Mouse (Mus musculus) embryonic facial prominence, embryonic 14.5 days (tissue): Measurements from ENCODE around the gene Zfp112. TPM values are rescaled to one million over a fixed set of nuclear protein-coding genes. Genes with fewer than 3 reads are reported as not detected.
"Not testable (repeated sequence)": the region's sequence is repeated elsewhere in the genome, so short reads cannot be mapped to it uniquely, and the experiment has no call there.

Experiments
- ATAC-seq: fragments of 200-750 bp; cut with Nextera tagmentation; 2 replicates; pipeline ENCODE4 v1.8.0; 2017; ENCODE audit warnings: low read depth, moderate number of reproducible peaks, moderate TSS enrichment
- DNase-seq: peaks from one replicate; pipeline ENCODE4 v3.0.0-alpha.2; 2015; ENCODE audit warnings: low spot score
- H3K27ac ChIP-seq: fragments of 300-500 bp; sonication (generic); replicated peaks from 2 replicates; pipeline ENCODE4 v1.5.1; 2014; ENCODE audit warnings: low read depth, mild to moderate bottlenecking, low read length, moderate library complexity
- H3K27me3 ChIP-seq: fragments of 300-500 bp; sonication (generic); replicated peaks from 2 replicates; pipeline ENCODE4 v1.6.1; 2014; ENCODE audit warnings: low read length; ENCODE audit not compliant: control insufficient read depth, insufficient read depth
- H3K36me3 ChIP-seq: fragments of 300-500 bp; sonication (generic); 2 replicates; pipeline ENCODE4 v1.6.1; 2014; ENCODE audit warnings: low read length, mixed read lengths; ENCODE audit not compliant: control insufficient read depth, insufficient read depth
- H3K4me1 ChIP-seq: fragments of 300-500 bp; sonication (generic); 2 replicates; pipeline ENCODE4 v1.6.1; 2014; ENCODE audit warnings: antibody characterized with exemption, low read length; ENCODE audit not compliant: control insufficient read depth, insufficient read depth
- H3K4me2 ChIP-seq: fragments of 300-500 bp; sonication (generic); 2 replicates; pipeline ENCODE4 v1.6.1; 2014; ENCODE audit warnings: low read depth, mild to moderate bottlenecking, low read length, moderate library complexity, mixed read lengths
- H3K4me3 ChIP-seq: fragments of 300-500 bp; sonication (generic); 2 replicates; pipeline ENCODE4 v1.5.1; 2014; ENCODE audit warnings: low read depth, mild to moderate bottlenecking, low read length
- H3K9ac ChIP-seq: fragments of 300-500 bp; sonication (generic); 2 replicates; pipeline ENCODE4 v1.6.1; 2014; ENCODE audit warnings: low read depth, mild to moderate bottlenecking, low read length, moderate library complexity, mixed read lengths
- H3K9me3 ChIP-seq: fragments of 300-500 bp; sonication (generic); 2 replicates; pipeline ENCODE4 v1.6.1; 2016; ENCODE audit warnings: low read length; ENCODE audit not compliant: control insufficient read depth
- WGBS: fragments of 180-500 bp; shearing (Covaris S2); extraction: QIAGEN DNeasy Blood & Tissue Kit; methylation state at CpG from one replicate; pipeline ENCODE4 v1.1.7; 2014; 5-methylcytosine and 5-hydroxymethylcytosine counted together
- polyA plus RNA-seq: library from polyadenylated mRNA; unstranded; fragments of >200 nt; fragmentation: Nextera tagmentation; extraction: Ambion mirVana; gene quantifications from 2 replicates; pipeline ENCODE4 v1.2.1, GENCODE M21; 2014

The Zfp112 gene
- polyA plus RNA-seq = 4.3 and 6.1 TPM in 2 replicates

- Histone ChIP-seq H3K9me3 (peaks cover 26% of the 10 kb centered on the region), H3K4me3 (peak within 1 kb of the TSS; percentile 60), H3K27ac (peak within 1 kb of the TSS; percentile 80), H3K4me2 (peak within 1 kb of the TSS; percentile 61), H3K27me3 (no peaks in the 10 kb centered on the region), H3K9ac (peak within 1 kb of the TSS; percentile 76), H3K36me3 (peaks cover 19% of the 10 kb centered on the region), H3K4me1 (no peaks in the 10 kb centered on the region)
- ATAC-seq (peak; percentile 99), DNase-seq (peak; percentile 98)
- 1% methylated on average over 23 of the region's 23 CpGs for WGBS
Observed at GRCm38 (mm10) chr7:24112156-24112856, at the start of gene Zfp112. Zfp112 (plus strand) TSS chr7:24112314.

DNA sequence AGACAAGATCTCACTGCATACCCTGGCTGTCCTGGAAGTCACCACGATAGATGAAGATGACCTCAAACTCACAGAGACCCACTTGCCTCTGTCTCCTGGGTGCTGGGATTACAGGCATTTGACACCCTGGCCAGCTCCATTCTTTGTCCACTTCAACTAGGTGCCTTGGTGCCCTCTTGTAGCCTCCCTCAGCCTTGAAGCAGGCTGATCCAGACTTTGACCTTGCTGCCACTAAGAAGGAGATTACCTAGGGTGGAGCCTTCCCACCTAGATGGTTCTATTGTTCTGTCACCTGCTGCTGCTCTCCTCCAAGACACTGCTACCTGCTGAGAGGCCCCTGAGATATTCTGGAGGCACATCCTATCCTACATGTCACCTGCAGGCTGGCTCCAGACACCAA is 37.7 kb upstream of the Zfp112 start:
- not testable (repeated sequence) for H3K4me1 ChIP-seq, H3K27me3 ChIP-seq, H3K9me3 ChIP-seq, H3K27ac ChIP-seq, DNase-seq, H3K4me3 ChIP-seq, H3K9ac ChIP-seq, ATAC-seq, H3K4me2 ChIP-seq, H3K36me3 ChIP-seq
- 53% methylated on average over 1 of the region's 1 CpGs for WGBS

DNA sequence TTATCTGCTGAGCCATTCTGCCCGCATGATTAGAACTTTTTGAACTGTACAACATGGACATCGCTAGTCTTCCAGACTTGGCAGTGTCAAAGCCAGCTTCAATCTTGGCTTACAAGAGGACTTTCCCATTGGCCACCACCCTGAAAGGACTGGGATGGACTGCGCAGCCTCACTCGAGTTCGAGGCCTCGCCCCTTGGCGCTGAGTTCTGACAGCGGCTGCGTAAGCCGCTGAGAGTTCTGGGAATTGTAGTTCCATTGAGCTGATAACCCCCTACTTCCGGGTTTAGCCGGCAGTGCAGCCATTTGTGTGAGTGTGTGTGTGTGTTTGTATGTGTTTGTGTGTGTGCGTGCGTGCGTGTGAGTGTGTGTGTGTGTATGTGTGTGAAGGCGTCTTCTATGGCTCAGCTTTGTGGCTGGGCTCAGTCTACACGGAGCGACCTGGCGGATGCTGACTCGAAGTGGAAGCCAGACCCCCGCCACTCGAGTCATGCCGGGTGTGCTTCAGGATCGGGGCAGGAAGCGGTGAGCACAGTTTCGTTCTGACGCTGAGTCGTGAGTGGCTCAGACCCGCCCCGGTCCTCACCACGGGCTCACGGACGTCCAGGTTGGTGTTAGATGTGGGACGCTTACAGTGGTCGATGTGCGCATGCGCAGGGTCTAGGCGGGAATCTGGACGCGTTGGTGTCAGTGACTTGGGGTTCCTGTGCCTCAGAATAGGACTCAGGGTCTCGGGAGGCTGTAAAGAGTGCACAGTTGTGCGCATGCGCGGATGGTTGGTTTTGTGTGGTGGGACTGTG is 30.3 kb upstream of the Zfp112 start, which contains the start of gene Zfp180:
TSS of gene Zfp180 (plus strand) at position 291 of the 798 bp plus-strand sequence.
- Histone ChIP-seq H3K9ac (peak within 1 kb of the TSS; percentile 69), H3K4me1 (peaks cover 9% of the 10 kb centered on the region), H3K27ac (peak within 1 kb of the TSS; percentile 82), H3K9me3 (peaks cover 9% of the 10 kb centered on the region; the same call in 1 of the 2 replicates), H3K4me2 (peak within 1 kb of the TSS; percentile 82), H3K27me3 (no peaks in the 10 kb centered on the region), H3K36me3 (peaks cover 18% of the 10 kb centered on the region), H3K4me3 (peak within 1 kb of the TSS; percentile 62)
- 23% methylated on average over 44 of the region's 44 CpGs for WGBS
- ATAC-seq (peak; percentile 98), DNase-seq (peak; percentile 99)

GRCm38 (mm10) chr7:24082457-24083235 is 29.5 kb upstream of the Zfp112 start:
- Histone ChIP-seq H3K4me3 (peak overlapping the region; percentile 62), H3K9me3 (peaks cover 13% of the 10 kb centered on the region; the same call in 1 of the 2 replicates), H3K27me3 (no peaks in the 10 kb centered on the region), H3K4me2 (peak overlapping the region; percentile 82), H3K36me3 (peaks cover 26% of the 10 kb centered on the region), H3K27ac (peak overlapping the region; percentile 82), H3K9ac (peak overlapping the region; percentile 69), H3K4me1 (peaks cover 9% of the 10 kb centered on the region)
- DNase-seq = no peak
- no peak for ATAC-seq
- WGBS = 49% methylated on average over 15 of the region's 15 CpGs

DNA sequence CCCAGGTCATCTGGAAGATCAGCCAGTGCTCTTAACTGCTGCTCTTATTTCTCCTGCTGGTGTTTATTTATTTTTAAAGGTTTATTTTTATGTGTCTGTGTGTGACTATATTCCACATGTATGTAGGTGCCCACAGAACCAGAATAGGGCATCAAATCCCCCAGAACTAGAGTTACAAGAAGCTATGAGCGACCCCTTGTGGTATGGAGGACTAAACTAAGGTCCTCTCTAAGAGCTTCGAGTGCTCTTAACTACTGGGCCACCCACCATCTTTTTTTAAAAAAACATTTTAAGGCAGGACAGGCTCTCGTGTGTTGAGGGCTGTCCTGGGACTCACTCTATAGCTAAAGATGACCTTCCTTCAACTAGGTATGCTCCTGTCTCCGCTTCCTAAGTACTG is 25.2 kb upstream of the Zfp112 start:
- no peak overlapping the region for H3K4me2 ChIP-seq
- peaks cover 28% of the 10 kb centered on the region for H3K9me3 ChIP-seq
- H3K27ac ChIP-seq = no peak overlapping the region
- H3K36me3 ChIP-seq = peaks cover 40% of the 10 kb centered on the region
- H3K9ac ChIP-seq = no peak overlapping the region
- ATAC-seq (no peak), DNase-seq (no peak)
- peaks cover 9% of the 10 kb centered on the region for H3K4me1 ChIP-seq
- no peaks in the 10 kb centered on the region for H3K27me3 ChIP-seq
- WGBS = 94% methylated on average over 4 of the region's 4 CpGs
- no peak overlapping the region for H3K4me3 ChIP-seq

DNA sequence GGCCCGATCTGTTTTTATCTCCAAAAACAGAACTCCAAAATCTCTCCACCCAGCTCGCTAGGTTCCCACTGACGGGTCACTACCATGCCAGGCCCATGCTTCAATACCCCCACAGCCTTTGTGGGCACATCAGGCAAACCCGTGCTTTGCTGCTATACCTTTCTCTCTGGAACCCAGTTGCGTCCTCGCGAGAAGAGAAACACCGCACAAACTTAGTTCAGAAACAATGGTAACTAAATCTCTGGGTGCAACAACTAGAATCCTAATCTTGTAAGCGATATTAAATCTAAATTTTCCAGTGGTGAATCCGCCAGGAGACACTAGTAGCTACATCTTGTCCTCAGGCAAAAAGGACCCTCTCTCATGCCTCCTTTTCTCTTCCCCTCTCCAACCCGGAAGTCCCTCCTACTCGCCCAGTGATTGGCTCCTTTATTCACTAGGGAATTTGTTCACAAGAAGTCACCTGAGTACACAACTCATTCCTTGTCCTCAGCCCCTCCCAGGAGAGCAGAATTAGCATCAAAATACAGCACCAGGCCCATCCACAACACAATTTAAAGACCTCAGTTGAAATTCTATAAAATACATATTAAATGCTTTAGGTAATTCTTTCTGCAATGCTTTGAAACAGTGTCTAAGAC is 24.5 kb upstream of the Zfp112 start:
- H3K4me3 ChIP-seq = no peak overlapping the region
- no peak overlapping the region for H3K9ac ChIP-seq
- H3K4me2 ChIP-seq = no peak overlapping the region
- peaks cover 31% of the 10 kb centered on the region for H3K9me3 ChIP-seq
- no peak for ATAC-seq
- H3K27me3 ChIP-seq = no peaks in the 10 kb centered on the region
- no peak for DNase-seq
- peaks cover 40% of the 10 kb centered on the region for H3K36me3 ChIP-seq
- 97% methylated on average over 12 of the region's 12 CpGs for WGBS
- no peak overlapping the region for H3K27ac ChIP-seq
- peaks cover 7% of the 10 kb centered on the region for H3K4me1 ChIP-seq

- DNase-seq (no peak), ATAC-seq (no peak)
- H3K36me3 ChIP-seq = peaks cover 98% of the 10 kb centered on the region
- WGBS = 98% methylated on average over 9 of the region's 9 CpGs
- H3K4me2 ChIP-seq = no peak overlapping the region
- H3K9ac ChIP-seq = no peak overlapping the region
- no peaks in the 10 kb centered on the region for H3K4me1 ChIP-seq
- H3K27ac ChIP-seq = no peak overlapping the region
- peaks cover 86% of the 10 kb centered on the region for H3K9me3 ChIP-seq
- no peaks in the 10 kb centered on the region for H3K27me3 ChIP-seq
- no peak overlapping the region for H3K4me3 ChIP-seq
Observed at GRCm38 (mm10) chr7:24104403-24104802, 7.7 kb upstream of the Zfp112 start.

DNA sequence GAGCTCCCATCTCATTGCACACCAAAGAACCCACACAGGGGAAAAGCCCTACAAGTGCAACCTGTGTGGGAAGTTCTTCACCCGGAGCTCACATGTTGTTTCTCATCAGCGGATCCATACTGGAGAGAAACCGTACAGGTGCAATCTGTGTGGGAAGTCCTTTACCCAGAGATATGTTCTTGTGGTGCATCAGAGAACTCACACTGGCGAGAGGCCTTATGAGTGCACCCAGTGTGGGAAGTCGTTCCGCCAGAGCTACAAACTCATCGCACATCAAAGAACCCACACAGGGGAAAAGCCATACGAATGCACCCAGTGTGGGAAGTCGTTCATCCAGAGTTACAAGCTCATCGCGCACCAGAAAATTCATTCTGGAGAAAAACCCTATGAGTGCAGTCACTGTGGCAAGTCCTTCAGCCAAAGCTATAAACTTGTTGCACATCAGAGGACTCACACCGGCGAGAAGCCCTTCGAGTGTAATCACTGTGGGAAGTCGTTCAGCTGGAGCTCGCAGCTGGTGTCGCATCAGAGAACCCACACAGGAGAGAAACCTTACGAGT is 6.9 kb upstream of the Zfp112 start:
- no peak overlapping the region for H3K4me3 ChIP-seq
- H3K4me2 ChIP-seq = no peak overlapping the region
- no peak for DNase-seq
- H3K36me3 ChIP-seq = peaks cover 90% of the 10 kb centered on the region
- H3K9ac ChIP-seq = no peak overlapping the region
- no peaks in the 10 kb centered on the region for H3K4me1 ChIP-seq
- no peak overlapping the region for H3K27ac ChIP-seq
- H3K9me3 ChIP-seq = peaks cover 91% of the 10 kb centered on the region
- no peak for ATAC-seq
- 93% methylated on average over 18 of the region's 18 CpGs for whole genome bisulfite sequencing
- H3K27me3 ChIP-seq = no peaks in the 10 kb centered on the region
